Mouse (Mus musculus): ENCODE results near the gene Hapln1. TPM values are rescaled to one million over a fixed set of nuclear protein-coding genes. Genes with fewer than 3 reads are reported as not detected.

Gene Hapln1
- polyA plus RNA-seq, 1 experiment from 2014 or later, result 2.8 TPM

GRCm38 (mm10) chr13:89637012-89637411 lies 97.4 kb downstream of the Hapln1 start:
- no peak for ATAC-seq (replicated peaks; ENCODE audit: extremely low read depth, insufficient read depth, low FRiP score)
- Histone ChIP-seq H3K27ac (ENCODE audit: low read length) (no peak overlapping the region), H3K4me2 (ENCODE audit: low read depth, low read length) (no peak overlapping the region), H3K4me1 (ENCODE audit: control insufficient read depth, insufficient read depth, low read length) (no peaks in the 10 kb centered on the region), H3K9ac (ENCODE audit: low read length) (no peak overlapping the region), H3K4me3 (ENCODE audit: low read length) (no peak overlapping the region), H3K27me3 (ENCODE audit: control insufficient read depth, insufficient read depth, low read length) (no peaks in the 10 kb centered on the region), H3K9me3 (replicated peaks; ENCODE audit: control insufficient read depth, low read length) (no peaks in the 10 kb centered on the region), H3K36me3 (ENCODE audit: control insufficient read depth, insufficient read depth) (no peaks in the 10 kb centered on the region)
- WGBS, result 76% methylated on average over 3 of the region's 3 CpGs

- H3K27ac ChIP-seq (ENCODE audit: low read length), result no peak overlapping the region
- H3K36me3 ChIP-seq (ENCODE audit: control insufficient read depth, insufficient read depth), result no peaks in the 10 kb centered on the region
- H3K4me2 ChIP-seq (ENCODE audit: low read depth, low read length), result no peak overlapping the region
- no peaks in the 10 kb centered on the region for H3K27me3 ChIP-seq (ENCODE audit: control insufficient read depth, insufficient read depth, low read length)
- no peak overlapping the region for H3K4me3 ChIP-seq (ENCODE audit: low read length)
- no peaks in the 10 kb centered on the region for H3K9me3 ChIP-seq (replicated peaks; ENCODE audit: control insufficient read depth, low read length)
- 88% methylated on average over 2 of the region's 2 CpGs for WGBS
- H3K9ac ChIP-seq (ENCODE audit: low read length), result no peak overlapping the region
- ATAC-seq (replicated peaks; ENCODE audit: extremely low read depth, insufficient read depth, low FRiP score), result no peak
- H3K4me1 ChIP-seq (ENCODE audit: control insufficient read depth, insufficient read depth, low read length), result no peaks in the 10 kb centered on the region
Observed at GRCm38 (mm10) chr13:89645589-89645988, 106.0 kb downstream of the Hapln1 start.

GRCm38 (mm10) chr13:89652773-89653172 lies 113.2 kb downstream of the Hapln1 start:
- H3K4me1 ChIP-seq (ENCODE audit: control insufficient read depth, insufficient read depth, low read length), result no peaks in the 10 kb centered on the region
- no peak overlapping the region for H3K9ac ChIP-seq (ENCODE audit: low read length)
- H3K4me3 ChIP-seq (ENCODE audit: low read length), result no peak overlapping the region
- peaks cover 8% of the 10 kb centered on the region for H3K36me3 ChIP-seq (ENCODE audit: control insufficient read depth, insufficient read depth)
- WGBS, result 42% methylated on average over 1 of the region's 1 CpGs
- no peak overlapping the region for H3K4me2 ChIP-seq (ENCODE audit: low read depth, low read length)
- H3K27me3 ChIP-seq (ENCODE audit: control insufficient read depth, insufficient read depth, low read length), result no peaks in the 10 kb centered on the region
- H3K9me3 ChIP-seq (replicated peaks; ENCODE audit: control insufficient read depth, low read length), result no peaks in the 10 kb centered on the region
- ATAC-seq (replicated peaks; ENCODE audit: extremely low read depth, insufficient read depth, low FRiP score), result no peak; the same call in 1 of the 2 replicates
- H3K27ac ChIP-seq (ENCODE audit: low read length), result no peak overlapping the region

- Histone ChIP-seq H3K4me3 (ENCODE audit: low read length) (no peak overlapping the region), H3K27ac (ENCODE audit: low read length) (no peak overlapping the region), H3K9ac (ENCODE audit: low read length) (no peak overlapping the region), H3K9me3 (replicated peaks; ENCODE audit: control insufficient read depth, low read length) (no peaks in the 10 kb centered on the region), H3K27me3 (ENCODE audit: control insufficient read depth, insufficient read depth, low read length) (no peaks in the 10 kb centered on the region), H3K4me2 (ENCODE audit: low read depth, low read length) (no peak overlapping the region), H3K36me3 (ENCODE audit: control insufficient read depth, insufficient read depth) (peaks cover 8% of the 10 kb centered on the region), H3K4me1 (ENCODE audit: control insufficient read depth, insufficient read depth, low read length) (no peaks in the 10 kb centered on the region)
- WGBS, result 84% methylated on average over 2 of the region's 2 CpGs
- ATAC-seq (replicated peaks; ENCODE audit: extremely low read depth, insufficient read depth, low FRiP score), result no peak
Observed at GRCm38 (mm10) chr13:89653279-89653678, 113.7 kb downstream of the Hapln1 start.

- Histone ChIP-seq H3K4me1 (ENCODE audit: control insufficient read depth, insufficient read depth, low read length) (no peaks in the 10 kb centered on the region), H3K4me3 (ENCODE audit: low read length) (no peak overlapping the region), H3K4me2 (ENCODE audit: low read depth, low read length) (peak overlapping the region; percentile 38), H3K9ac (ENCODE audit: low read length) (no peak overlapping the region), H3K27ac (ENCODE audit: low read length) (no peak overlapping the region), H3K27me3 (ENCODE audit: control insufficient read depth, insufficient read depth, low read length) (no peaks in the 10 kb centered on the region), H3K36me3 (ENCODE audit: control insufficient read depth, insufficient read depth) (peaks cover 15% of the 10 kb centered on the region), H3K9me3 (replicated peaks; ENCODE audit: control insufficient read depth, low read length) (no peaks in the 10 kb centered on the region)
- no peak for ATAC-seq (replicated peaks; ENCODE audit: extremely low read depth, insufficient read depth, low FRiP score)
- WGBS, result 67% methylated on average over 11 of the region's 11 CpGs
Observed at GRCm38 (mm10) chr13:89657046-89657445, 117.5 kb downstream of the Hapln1 start.

Other genes with a start within 250 kb of the Hapln1 start
- gene Vcan, start 202.7 kb downstream of the Hapln1 start, polyA plus RNA-seq (2015; fragmentation: Nextera tagmentation; extraction: Ambion mirVana), result 36.5 and 46.5 TPM in 2 replicates